Mouse (Mus musculus): ENCODE measurements around the gene Xxylt1.

- no peak for TF ChIP-seq CTCF (IDR thresholded peaks at IDR 0.05; ENCODE audit: borderline replicate concordance, extremely low read depth, insufficient read depth, insufficient read length)
- no peak for TF ChIP-seq POLR2A (IDR thresholded peaks at IDR 0.05; ENCODE audit: borderline replicate concordance, extremely low read depth, insufficient read depth, insufficient read length, poor library complexity, severe bottlenecking)
Measured at GRCm38 (mm10) chr16:31037431-31037830, 43.8 kb downstream of the Xxylt1 start.
